In the genomic region with DNA sequence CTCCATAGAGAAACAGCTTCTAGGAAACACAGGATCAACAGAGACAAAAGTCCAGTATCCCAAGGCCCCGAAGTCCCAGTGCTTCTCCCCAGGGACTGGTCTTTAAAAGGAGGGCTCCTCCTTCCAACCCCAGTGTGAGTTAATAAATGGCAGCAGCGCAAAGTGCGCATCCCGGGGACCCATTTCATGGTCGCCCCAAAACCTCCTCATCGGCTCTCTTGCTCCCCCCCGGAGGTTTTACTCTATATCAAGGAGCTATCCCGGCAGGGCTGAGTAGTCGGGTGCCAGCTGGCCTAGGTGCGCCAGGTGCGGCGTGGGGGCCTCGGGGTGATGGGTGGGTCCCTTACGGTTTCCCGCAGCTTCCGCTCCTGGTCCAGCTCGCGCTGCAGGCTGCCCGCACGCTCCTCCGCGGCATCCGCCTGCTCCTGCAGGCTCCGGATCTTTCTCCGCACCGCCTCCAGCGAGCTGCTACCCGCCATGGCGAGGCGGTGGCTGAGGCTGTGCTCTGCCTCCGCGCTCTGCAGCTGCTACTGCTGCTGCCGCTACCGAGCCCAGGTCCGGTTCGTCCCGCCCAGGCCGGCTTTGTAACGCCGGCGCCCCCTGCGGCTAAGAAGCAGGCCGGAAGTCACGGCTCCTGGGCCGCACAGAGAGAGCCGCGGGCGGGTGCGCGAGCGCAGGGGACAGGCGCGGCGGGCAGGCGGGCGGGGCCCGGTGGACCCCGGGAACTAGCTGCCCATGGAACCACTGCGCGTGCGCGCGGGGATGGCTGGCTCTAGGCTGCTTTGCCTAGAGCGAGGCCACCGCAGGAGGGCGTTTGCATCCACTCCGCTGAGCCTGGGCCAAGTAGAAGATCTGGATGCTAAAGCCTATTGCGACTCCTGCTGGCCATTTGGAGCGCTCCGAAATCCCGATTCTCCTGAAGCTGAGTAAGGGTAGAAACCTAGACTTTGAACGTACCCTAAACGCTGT, we compare ENCODE assay signal across 8 mouse cellular contexts. TPM values are rescaled to one million over a fixed set of nuclear protein-coding genes. Genes with fewer than 3 reads are reported as not detected.
DNase-seq lines count a peak whose midpoint lies in the region; ATAC-seq and TF ChIP-seq lines count a peak whose summit lies in the region.

No protein-coding gene starts in this region.

- peak overlapping the region; percentile 90 for H3K27ac ChIP-seq in embryonic facial prominence, embryonic 13.5 days
- H3K27ac ChIP-seq in heart, adult 2 months = peak overlapping the region; percentile 96
- H3K27ac ChIP-seq in limb, embryonic 13.5 days = peak overlapping the region; percentile 90
- peak overlapping the region; percentile 93 for H3K27ac ChIP-seq in midbrain, embryonic 16.5 days (ENCODE audit: low read length)

- H3K79me2 ChIP-seq in heart, adult 2 months (replicated peaks; ENCODE audit: control insufficient read depth, insufficient read depth, low read length) = 0 out of 2 replicates have a peak, but pooled peaks cover 4% of the 10 kb centered on the region

- TF ChIP-seq CTCF in heart, adult 2 months (IDR thresholded peaks at IDR 0.05) = peak; percentile 88

- H3K27me3 ChIP-seq in embryonic facial prominence, embryonic 13.5 days = no peaks in the 10 kb centered on the region
- H3K27me3 ChIP-seq in heart, adult 2 months (ENCODE audit: control insufficient read depth, insufficient read depth, low read length) = peaks cover 2% of the 10 kb centered on the region; the same call in 1 of the 2 replicates
- H3K27me3 ChIP-seq in limb, embryonic 13.5 days = peaks cover 5% of the 10 kb centered on the region; the same call in 1 of the 2 replicates
- H3K27me3 ChIP-seq in midbrain, embryonic 16.5 days (ENCODE audit: control insufficient read depth, insufficient read depth, low read depth, low read length) = peaks cover 10% of the 10 kb centered on the region

- TF ChIP-seq POLR2A in heart, adult 2 months (IDR thresholded peaks at IDR 0.05; ENCODE audit: insufficient read depth, low read depth, low read length) = peak; percentile 70

- peaks cover 82% of the 10 kb centered on the region for H3K4me1 ChIP-seq in embryonic facial prominence, embryonic 13.5 days
- H3K4me1 ChIP-seq in heart, adult 2 months (ENCODE audit: control insufficient read depth, insufficient read depth, low read length) = peaks cover 23% of the 10 kb centered on the region
- peaks cover 77% of the 10 kb centered on the region for H3K4me1 ChIP-seq in limb, embryonic 13.5 days
- H3K4me1 ChIP-seq in midbrain, embryonic 16.5 days (ENCODE audit: control insufficient read depth, insufficient read depth, low read length) = peaks cover 44% of the 10 kb centered on the region

- intact Hi-C loops in heart, adult 2 months (cut with DNase I) = loop anchor here (1.0 to 5.0 kb wide), 4 partner anchors 42 to 229 kb away; a partner anchor contains a TSS

- H3K36me3 ChIP-seq in embryonic facial prominence, embryonic 13.5 days = peaks cover 28% of the 10 kb centered on the region
- H3K36me3 ChIP-seq in heart, adult 2 months (ENCODE audit: control insufficient read depth, insufficient read depth, low read length) = peaks cover 47% of the 10 kb centered on the region
- H3K36me3 ChIP-seq in limb, embryonic 13.5 days = peaks cover 22% of the 10 kb centered on the region
- H3K36me3 ChIP-seq in midbrain, embryonic 16.5 days (ENCODE audit: control insufficient read depth, insufficient read depth, low read length) = no peaks in the 10 kb centered on the region

- H3K4me2 ChIP-seq in embryonic facial prominence, embryonic 13.5 days = peak overlapping the region; percentile 92
- peak overlapping the region; percentile 86 for H3K4me2 ChIP-seq in limb, embryonic 13.5 days (replicated peaks)
- H3K4me2 ChIP-seq in midbrain, embryonic 16.5 days (ENCODE audit: low read length) = peak overlapping the region; percentile 67

- under 1% methylated on average over 73 of the region's 73 CpGs for WGBS in embryonic facial prominence, embryonic 13.5 days
- WGBS in heart, adult 2 months = under 1% methylated on average over 73 of the region's 73 CpGs
- under 1% methylated on average over 73 of the region's 73 CpGs for WGBS in limb, embryonic 13.5 days
- WGBS in midbrain, embryonic 16.5 days = under 1% methylated on average over 68 of the region's 73 CpGs

- H3K4me3 ChIP-seq in embryonic facial prominence, embryonic 13.5 days = peak overlapping the region; percentile 75
- peak overlapping the region; percentile 86 for H3K4me3 ChIP-seq in heart, adult 2 months
- peak overlapping the region; percentile 82 for H3K4me3 ChIP-seq in limb, embryonic 13.5 days
- H3K4me3 ChIP-seq in midbrain, embryonic 16.5 days (ENCODE audit: low read depth, low read length) = peak overlapping the region; percentile 81

- peak; percentile 95 for TF ChIP-seq EP300 in heart, adult 2 months (IDR thresholded peaks at IDR 0.05; ENCODE audit: insufficient read depth, low read depth, low read length)

- peak; percentile 97 for DNase-seq in 3134 (ENCODE audit: extremely low read depth, insufficient read length, low spot score)
- DNase-seq in adrenal gland, postnatal 36 days = peak; percentile 100
- peak; percentile 98 to 100 for DNase-seq in heart, adult 2 months
- DNase-seq in kidney, adult 8-10 months = peak; percentile 99 to 100
- peak; percentile 99 for DNase-seq in spleen, postnatal 10 days (ENCODE audit: low spot score in 2 of 2)

- no peaks in the 10 kb centered on the region for H3K9me3 ChIP-seq in embryonic facial prominence, embryonic 13.5 days
- no peaks in the 10 kb centered on the region for H3K9me3 ChIP-seq in limb, embryonic 13.5 days
- no peaks in the 10 kb centered on the region for H3K9me3 ChIP-seq in midbrain, embryonic 16.5 days (replicated peaks; ENCODE audit: control insufficient read depth, low read length, poor library complexity, severe bottlenecking)

- H3K9ac ChIP-seq in embryonic facial prominence, embryonic 13.5 days = peak overlapping the region; percentile 88
- peak overlapping the region; percentile 98 for H3K9ac ChIP-seq in heart, adult 2 months (ENCODE audit: low read depth, low read length)
- peak overlapping the region; percentile 95 for H3K9ac ChIP-seq in limb, embryonic 13.5 days
- peak overlapping the region; percentile 94 for H3K9ac ChIP-seq in midbrain, embryonic 16.5 days (ENCODE audit: low read depth, low read length)

- ATAC-seq in embryonic facial prominence, embryonic 13.5 days (ENCODE audit: insufficient number of reproducible peaks, insufficient read depth, low FRiP score, low TSS enrichment, low read depth) = peak; percentile 88
- ATAC-seq in limb, embryonic 13.5 days (ENCODE audit: low FRiP score, low read depth) = peak; percentile 90
- ATAC-seq in midbrain, embryonic 16.5 days = peak; percentile 97

RNA-seq across cellular contexts. Expression of a gene that starts 5.7 kb away (rescaled TPM):
- total RNA-seq in adrenal gland, postnatal 36 days (2021) = 100 to 1,000 TPM; 145 to 272 TPM
- 818 and 902 TPM in 2 replicates for polyA plus RNA-seq in embryonic facial prominence, embryonic 13.5 days (2015; fragmentation: Nextera tagmentation; extraction: Ambion mirVana)
- over 10,000 TPM in 1 of 2 experiments, 1,000 to 10,000 TPM in 1; 9,950 to 10,380 TPM for total RNA-seq in heart, adult 2 months (2021)
- 5,659 and 10,700 TPM in 2 replicates for polyA plus RNA-seq in heart, adult 2 months (2012; rRNA removed)
- 775 and 786 TPM in 2 replicates for polyA plus RNA-seq in limb, embryonic 13.5 days (2015; fragmentation: Nextera tagmentation; extraction: Ambion mirVana)
- 156 and 159 TPM in 2 replicates for polyA plus RNA-seq in midbrain, embryonic 16.5 days (2015; fragmentation: Nextera tagmentation; extraction: Ambion mirVana)

Comparison
In these comparisons a context has a peak if more than half of its experiments do, and no peak if none do; other contexts are left out.
1. Peak in every context shown above with its lines: DNase-seq, ATAC-seq, H3K4me3 ChIP-seq and H3K27ac ChIP-seq.